Mouse (Mus musculus) ovary, postnatal 36 days (tissue): ENCODE data around the gene Plekho2.

Experiments used
- DNase-seq: peaks from one replicate; pipeline ENCODE4 v3.0.0; 2022; ENCODE audit warnings: low spot score, mixed read lengths

The Plekho2 gene

GRCm38 (mm10) chr9:65552711-65553110 is 27.1 kb downstream of the Plekho2 start:
- DNase-seq = no peak

DNA sequence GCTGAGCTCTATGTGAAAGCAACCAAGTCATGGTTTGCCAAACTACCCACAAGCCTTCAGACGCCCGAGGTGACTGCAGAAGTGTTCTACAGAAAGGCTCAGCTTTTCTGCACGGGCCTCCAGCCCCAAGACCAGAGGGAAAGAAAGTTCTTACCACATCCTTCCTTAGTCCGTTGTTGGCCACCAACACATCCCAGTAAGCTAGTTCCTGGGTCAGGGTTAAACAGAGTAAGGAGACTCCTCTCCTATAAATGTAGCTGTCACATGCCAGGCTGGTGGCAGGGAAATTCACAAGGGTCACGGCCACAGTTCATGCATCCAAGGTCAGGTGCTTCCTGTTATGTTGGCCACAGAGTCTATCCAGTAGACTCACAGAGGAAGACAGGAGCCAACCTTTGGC is 27.7 kb downstream of the Plekho2 start:
- no peak for DNase-seq

DNA sequence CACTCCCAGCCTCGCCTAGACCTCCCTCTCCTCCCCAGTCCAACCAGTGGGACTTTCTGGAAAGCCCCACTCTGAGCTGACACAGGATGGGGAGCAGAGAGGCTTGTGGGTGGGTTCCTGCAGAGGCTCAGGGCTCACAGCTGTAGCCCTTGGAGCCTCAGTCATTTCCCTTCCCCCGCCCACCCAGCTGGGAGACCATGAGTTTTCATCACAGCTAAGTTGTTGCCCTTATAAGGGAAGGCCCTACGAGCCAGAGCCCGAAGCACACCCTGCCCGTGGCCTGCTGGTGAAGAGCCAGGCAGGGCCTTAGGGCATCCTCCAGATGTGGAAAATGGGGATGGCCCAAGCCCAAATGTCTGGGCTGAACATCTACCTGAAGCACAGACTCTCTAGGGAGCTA is 28.8 kb downstream of the Plekho2 start:
- DNase-seq = peak; percentile 72

- no peak for DNase-seq
Observed at GRCm38 (mm10) chr9:65550079-65550831, 29.6 kb downstream of the Plekho2 start.

DNA sequence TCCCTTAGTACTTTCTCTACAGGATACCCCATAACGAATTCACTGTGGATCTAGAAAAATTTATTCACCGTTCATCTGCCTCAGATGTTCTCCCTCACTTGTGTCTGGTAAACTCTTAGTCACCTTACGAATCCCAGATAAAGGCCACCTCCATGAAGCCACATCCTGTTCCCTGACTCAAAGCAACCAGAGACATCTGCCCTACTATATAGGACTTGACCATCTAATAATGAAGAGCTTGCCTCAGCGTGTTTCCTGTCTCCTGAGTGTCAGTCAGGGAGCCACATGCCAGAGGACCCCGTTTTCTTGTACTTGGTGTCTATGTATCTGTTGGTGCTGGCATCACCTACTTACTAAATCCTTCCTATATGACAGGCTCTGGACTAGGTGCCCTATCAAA is 30.2 kb downstream of the Plekho2 start:
- no peak for DNase-seq

GRCm38 (mm10) chr9:65549139-65549538 is 30.7 kb downstream of the Plekho2 start:
- DNase-seq = no peak

- DNase-seq = no peak
Observed at GRCm38 (mm10) chr9:65548311-65548710, 31.5 kb downstream of the Plekho2 start.

GRCm38 (mm10) chr9:65547844-65548243 is 32.0 kb downstream of the Plekho2 start:
- DNase-seq = no peak

DNA sequence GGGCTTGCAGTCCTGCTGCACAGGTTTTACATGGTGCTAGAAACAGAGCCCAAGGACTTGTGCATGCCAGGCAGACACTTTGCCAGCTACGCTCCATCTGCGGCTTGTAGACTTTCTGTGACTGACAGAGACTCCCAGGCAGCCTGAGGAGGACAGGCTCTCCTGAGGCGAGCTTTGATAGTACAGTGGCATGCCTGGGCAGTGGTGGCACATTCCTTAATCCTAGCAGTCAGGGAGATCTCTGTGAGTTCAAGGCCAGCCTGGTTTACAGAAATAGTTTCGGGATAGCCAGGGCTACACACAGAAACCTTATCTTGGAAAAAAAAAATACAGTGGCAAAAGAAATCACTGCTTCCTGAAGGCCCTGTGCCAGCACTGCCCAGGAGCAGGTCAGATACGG is 32.7 kb downstream of the Plekho2 start:
- DNase-seq = no peak

GRCm38 (mm10) chr9:65546413-65546695 is 33.5 kb downstream of the Plekho2 start:
- no peak for DNase-seq

DNA sequence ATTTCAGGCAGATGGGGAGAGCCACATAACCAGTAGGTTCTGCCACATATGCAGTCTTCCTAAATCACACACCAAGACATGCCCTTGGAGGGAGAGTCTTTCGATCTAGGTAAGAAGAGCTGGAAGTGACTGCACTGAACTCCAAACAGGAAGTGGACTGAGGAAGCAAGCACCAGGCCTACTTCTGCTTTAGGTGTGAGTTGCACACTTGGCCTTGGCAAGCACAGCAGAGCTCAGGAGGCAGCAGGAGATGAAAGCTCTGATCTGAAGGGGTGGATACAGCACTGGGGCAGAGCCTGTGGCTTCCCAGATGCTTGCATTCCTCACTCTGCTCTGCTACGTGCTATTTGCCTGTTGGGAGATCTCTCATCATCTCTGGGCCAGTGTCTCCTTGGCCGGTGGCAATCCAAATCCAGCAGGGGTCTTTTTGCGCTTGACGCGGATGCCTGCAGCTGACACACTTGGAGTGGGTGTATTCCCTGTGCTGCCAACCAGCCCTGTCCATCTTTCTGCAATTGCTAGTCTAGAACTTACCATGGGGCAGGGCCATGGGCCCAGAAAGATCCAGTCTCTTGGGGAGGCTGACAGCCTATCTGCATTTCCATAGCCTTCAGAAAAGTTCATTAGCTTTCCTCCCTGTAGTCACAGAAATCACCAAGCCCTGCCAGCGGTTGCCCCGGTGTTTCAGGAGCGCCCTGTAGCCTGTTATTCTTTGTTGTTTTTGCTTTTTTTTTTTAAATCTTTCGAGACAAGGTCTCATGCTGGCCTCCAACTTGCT is 34.0 kb downstream of the Plekho2 start:
- peak; percentile 37 for DNase-seq

GRCm38 (mm10) chr9:65542111-65542524 is 37.7 kb downstream of the Plekho2 start:
- DNase-seq = no peak

DNA sequence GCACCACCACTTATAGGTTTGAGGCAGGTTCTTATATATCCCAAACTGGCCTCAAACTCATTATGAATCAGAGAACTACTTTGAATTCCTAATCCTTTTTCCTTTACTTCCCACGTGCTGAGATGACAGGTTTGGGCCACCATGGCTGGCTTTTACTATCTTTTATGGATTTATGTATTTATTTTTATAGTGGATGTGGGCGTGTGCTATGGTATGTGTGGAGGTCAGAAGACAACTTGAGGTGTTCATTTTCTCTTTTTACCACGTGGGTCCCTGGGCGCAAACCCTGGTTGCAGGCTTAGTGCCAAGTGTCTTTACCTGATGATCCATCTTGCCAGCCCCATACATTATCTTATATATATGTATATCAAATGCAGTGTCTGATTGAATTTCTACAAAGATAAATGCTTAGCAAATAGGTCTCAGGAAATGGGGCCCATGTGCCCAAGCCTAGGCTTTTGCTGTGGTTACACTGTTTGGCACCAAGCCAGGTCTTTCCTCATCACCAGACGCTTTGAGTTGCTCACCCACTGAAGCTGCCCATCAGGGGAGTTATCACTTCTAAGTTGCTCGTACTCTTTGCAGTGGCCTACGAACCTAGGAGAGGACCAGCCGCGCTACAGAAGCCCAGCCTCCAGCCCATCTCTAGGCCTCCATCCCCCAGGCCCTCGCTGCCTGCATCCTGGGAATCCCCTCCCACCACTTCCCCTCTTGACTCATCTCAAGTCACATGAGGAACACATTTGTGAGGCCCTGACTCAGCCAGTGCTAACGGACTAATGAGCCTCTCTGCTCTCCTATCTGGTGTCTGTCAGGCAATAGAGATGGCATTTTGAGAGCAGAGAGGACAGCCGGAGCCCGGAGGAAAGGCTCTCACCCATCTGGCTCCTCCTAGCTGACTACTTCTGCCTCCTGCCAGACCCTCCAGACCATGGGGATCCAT is 38.4 kb downstream of the Plekho2 start:
- DNase-seq = no peak

GRCm38 (mm10) chr9:65539697-65540096 is 40.1 kb downstream of the Plekho2 start:
- no peak for DNase-seq

DNA sequence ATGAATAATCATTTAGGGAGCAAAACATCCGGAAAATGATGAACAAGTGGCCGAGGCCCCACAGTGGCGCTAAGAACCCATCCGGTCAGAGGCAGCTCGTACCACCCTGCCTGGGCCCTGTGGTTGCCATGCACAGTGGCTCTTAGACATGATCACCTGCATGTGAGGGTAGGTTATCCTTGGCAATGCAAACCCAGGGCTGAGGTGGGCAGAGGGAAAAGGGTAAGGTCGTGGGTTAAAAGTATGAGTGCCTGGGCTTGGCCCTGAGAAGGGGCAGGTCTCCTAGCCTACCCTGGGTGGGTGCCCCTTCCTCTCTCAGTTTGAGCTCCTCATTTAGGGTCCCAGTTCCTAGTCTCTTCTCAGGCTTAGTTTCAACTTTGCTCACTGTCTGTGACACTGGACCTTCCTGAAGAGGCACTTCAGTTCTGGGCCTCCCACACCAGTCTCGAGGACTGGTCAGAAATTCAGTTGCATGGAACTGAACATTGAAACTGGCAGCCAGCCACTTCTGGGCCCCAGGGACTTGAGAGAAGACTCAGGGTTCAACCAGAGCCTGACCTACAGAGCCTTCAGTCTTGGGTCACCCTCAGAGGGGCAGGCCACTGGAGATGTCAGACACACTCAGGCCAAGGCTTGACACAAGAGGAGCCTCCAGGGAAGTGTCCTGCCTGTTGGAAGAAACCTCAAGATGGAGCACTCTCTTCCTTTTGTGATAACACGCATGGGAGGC is 41.8 kb downstream of the Plekho2 start:
- no peak for DNase-seq

DNA sequence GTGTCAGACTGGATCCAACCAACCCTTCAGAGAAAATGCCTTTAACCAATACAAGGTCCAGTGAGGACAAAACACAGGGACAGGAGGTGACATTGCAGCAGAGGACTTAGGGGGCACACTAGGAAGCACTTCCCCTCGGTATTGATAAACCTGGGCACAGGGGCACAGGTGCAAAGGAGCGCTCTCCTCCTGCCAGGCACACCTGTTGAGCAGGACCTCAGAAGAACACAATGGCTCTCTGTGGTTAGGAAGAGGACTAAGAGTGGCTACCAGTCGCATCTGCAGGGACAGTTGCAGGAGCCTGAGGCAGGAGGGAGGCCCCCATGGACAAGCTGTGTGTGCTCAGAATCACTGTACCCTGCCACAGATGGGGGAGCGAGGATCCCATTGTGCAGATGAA is 43.3 kb downstream of the Plekho2 start:
- no peak for DNase-seq

- DNase-seq = no peak
Observed at GRCm38 (mm10) chr9:65535789-65536469, 43.9 kb downstream of the Plekho2 start.

DNA sequence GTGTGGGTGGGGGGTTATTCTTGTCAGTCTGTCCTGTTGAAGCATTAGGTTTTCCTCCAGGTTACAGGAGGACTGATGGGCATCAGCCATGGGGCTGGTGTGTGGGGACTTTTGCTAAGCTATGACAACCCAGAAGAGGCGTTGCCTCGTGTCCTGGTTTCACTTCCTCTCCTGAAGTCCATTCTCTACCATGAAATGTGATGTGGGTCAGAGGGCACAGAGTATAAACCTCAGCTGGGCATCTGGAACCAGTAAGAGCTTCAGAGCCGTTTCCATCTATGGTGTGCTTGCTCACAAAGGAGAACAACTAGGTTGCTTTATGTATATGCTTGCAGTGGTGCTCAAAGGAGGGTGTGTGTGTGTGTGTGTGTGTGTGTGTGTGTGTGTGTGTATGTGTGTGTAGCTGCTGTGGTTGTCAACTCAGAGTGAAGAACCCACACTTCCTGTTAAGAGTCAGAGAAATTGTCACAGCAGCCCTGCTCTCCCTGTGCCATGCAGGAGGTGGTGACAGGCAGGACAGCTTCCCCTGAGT is 44.6 kb downstream of the Plekho2 start:
- no peak for DNase-seq

DNA sequence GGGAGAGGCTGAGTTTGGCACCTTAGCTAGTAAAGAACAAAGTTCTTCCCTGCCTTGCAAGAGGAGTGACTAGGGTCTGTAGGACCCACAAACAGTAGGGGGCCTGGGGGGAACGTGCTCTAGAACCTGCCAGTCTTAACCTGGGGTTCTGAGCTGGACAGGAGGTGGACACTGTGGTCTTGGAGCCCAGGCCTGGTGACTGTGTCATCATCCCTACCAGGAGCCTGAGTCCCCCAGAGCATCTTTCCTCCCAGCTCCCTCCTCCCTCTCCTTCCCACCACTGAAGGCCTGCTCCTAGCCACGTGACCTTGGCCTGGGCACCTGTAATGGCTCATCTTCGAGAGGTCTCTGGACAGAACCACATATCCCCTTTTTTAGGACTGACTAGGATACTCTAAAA is 45.7 kb downstream of the Plekho2 start:
- DNase-seq = no peak

GRCm38 (mm10) chr9:65532986-65533385 is 46.9 kb downstream of the Plekho2 start:
- no peak for DNase-seq

DNA sequence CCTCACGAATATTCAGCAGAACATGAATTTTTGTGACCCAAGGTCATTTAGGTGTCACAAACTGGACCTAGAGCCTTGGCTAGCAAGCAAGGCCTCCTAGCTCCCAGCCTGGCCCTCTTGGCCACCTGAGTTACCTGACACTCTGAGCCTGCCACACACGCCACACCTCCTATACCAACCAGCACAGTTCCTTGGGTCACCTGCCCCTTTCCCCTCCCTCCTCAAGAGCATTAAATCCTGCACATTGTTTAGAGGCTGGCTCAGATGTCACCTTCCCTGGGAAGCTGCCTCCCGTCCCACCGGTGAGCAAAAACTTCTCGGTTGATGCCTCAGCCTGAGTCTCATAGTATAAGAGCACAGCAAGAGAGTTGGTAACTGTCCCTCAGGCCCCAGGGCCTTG is 48.6 kb downstream of the Plekho2 start:
- DNase-seq = no peak
